In the genomic region with DNA sequence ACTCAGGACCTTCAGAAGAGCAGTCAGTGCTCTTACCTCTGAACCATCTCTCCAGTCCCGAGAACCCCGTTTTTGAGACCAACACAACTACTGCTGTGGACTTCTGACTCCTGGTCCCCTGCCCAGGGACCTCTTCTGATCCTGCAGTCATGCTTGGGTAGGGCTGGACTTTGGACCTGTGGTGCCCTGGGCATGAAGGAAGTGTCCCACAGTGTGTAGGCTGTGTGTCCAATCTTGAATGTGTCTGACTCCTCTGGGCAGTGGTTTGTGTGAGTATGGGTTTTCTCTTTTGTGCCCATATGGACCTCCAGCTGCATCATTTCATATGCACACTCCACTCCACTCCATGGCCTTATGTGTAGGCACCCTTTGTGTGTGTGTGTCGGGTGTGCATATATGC, we compare ENCODE assay signal across 13 mouse cellular contexts. TPM values are rescaled to one million over a fixed set of nuclear protein-coding genes. Genes with fewer than 3 reads are reported as not detected.
DNase-seq lines count a peak whose midpoint lies in the region; ATAC-seq and TF ChIP-seq lines count a peak whose summit lies in the region.
"Had no signal": no experiment of that assay in that cellular context is flagged by ENCODE, and none has a peak within 500 bp of the region (broad histone marks: within the 10 kb centered on the region; RNA-seq: fewer than 3 reads in every experiment).

No protein-coding gene starts in this region.

- no peak overlapping the region for H3K9ac ChIP-seq in kidney, embryonic 14.5 days (ENCODE audit: low read depth, low read length)
- H3K9ac ChIP-seq in intestine, embryonic 14.5 days (ENCODE audit: low read length) = no peak overlapping the region
- no peak overlapping the region for H3K9ac ChIP-seq in limb, embryonic 14.5 days (ENCODE audit: low read depth, low read length, severe bottlenecking)
- H3K9ac ChIP-seq: hindbrain, embryonic 14.5 days; liver, embryonic 13.5 days; stomach, embryonic 15.5 days had no signal

- no peak for ATAC-seq in kidney, embryonic 14.5 days (ENCODE audit: low FRiP score, low TSS enrichment)
- no peak for ATAC-seq in intestine, embryonic 14.5 days (replicated peaks; ENCODE audit: low FRiP score, low TSS enrichment, low read depth)
- ATAC-seq in limb, embryonic 14.5 days (ENCODE audit: low FRiP score, low read depth) = no peak
- ATAC-seq: forebrain, embryonic 14.5 days had no signal

- 86% methylated on average over 3 of the region's 3 CpGs for WGBS in kidney, embryonic 14.5 days
- 82% methylated on average over 3 of the region's 3 CpGs for WGBS in intestine, embryonic 14.5 days
- 86% methylated on average over 3 of the region's 3 CpGs for WGBS in limb, embryonic 14.5 days

- H3K4me3 ChIP-seq in kidney, embryonic 14.5 days (ENCODE audit: low read length) = no peak overlapping the region
- no peak overlapping the region for H3K4me3 ChIP-seq in intestine, embryonic 14.5 days (ENCODE audit: low read depth, low read length)
- H3K4me3 ChIP-seq in limb, embryonic 14.5 days (replicated peaks; ENCODE audit: low read length) = 0 out of 2 replicates have a peak overlapping the region, but pooled peaks have one; percentile 7
- H3K4me3 ChIP-seq: megakaryocyte, embryonic 14.5 days had no signal

- no peak for TF ChIP-seq POLR2A in limb, embryonic 14.5 days (IDR thresholded peaks at IDR 0.05; ENCODE audit: borderline replicate concordance, extremely low read depth, insufficient read depth, insufficient read length)

- no peak overlapping the region for H3K27ac ChIP-seq in kidney, embryonic 14.5 days (ENCODE audit: low read depth, low read length)
- H3K27ac ChIP-seq in intestine, embryonic 14.5 days (ENCODE audit: low read depth) = 0 out of 2 replicates have a peak overlapping the region, but pooled peaks have one; percentile 16
- H3K27ac ChIP-seq in limb, embryonic 14.5 days (replicated peaks; ENCODE audit: low read depth, low read length) = peak overlapping the region; percentile 88
- H3K27ac ChIP-seq: hindbrain, embryonic 14.5 days; liver, embryonic 13.5 days had no signal

- no peaks in the 10 kb centered on the region for H3K36me3 ChIP-seq in kidney, embryonic 14.5 days (ENCODE audit: control insufficient read depth, insufficient read depth, low read length)
- H3K36me3 ChIP-seq in intestine, embryonic 14.5 days (ENCODE audit: control insufficient read depth, insufficient read depth, low read length) = no peaks in the 10 kb centered on the region
- 0 out of 2 replicates have a peak, but pooled peaks cover 3% of the 10 kb centered on the region for H3K36me3 ChIP-seq in limb, embryonic 14.5 days (ENCODE audit: control insufficient read depth, insufficient read depth, low read length)
- H3K36me3 ChIP-seq: liver, embryonic 13.5 days; stomach, embryonic 15.5 days had no signal

- H3K27me3 ChIP-seq in kidney, embryonic 14.5 days (ENCODE audit: control insufficient read depth, insufficient read depth, low read length) = no peaks in the 10 kb centered on the region
- no peaks in the 10 kb centered on the region for H3K27me3 ChIP-seq in intestine, embryonic 14.5 days (replicated peaks; ENCODE audit: control insufficient read depth, insufficient read depth, low read length)
- no peaks in the 10 kb centered on the region for H3K27me3 ChIP-seq in limb, embryonic 14.5 days (ENCODE audit: control insufficient read depth, insufficient read depth, low read length)
- H3K27me3 ChIP-seq: stomach, embryonic 15.5 days had no signal

- no peak overlapping the region for H3K4me2 ChIP-seq in kidney, embryonic 14.5 days (replicated peaks; ENCODE audit: low read depth, low read length)
- H3K4me2 ChIP-seq in intestine, embryonic 14.5 days (ENCODE audit: low read length) = no peak overlapping the region
- H3K4me2 ChIP-seq in limb, embryonic 14.5 days (replicated peaks; ENCODE audit: low read depth, low read length, severe bottlenecking) = no peak overlapping the region

- peak; percentile 92 for DNase-seq in kidney, adult 11 months
- no peak for DNase-seq in intestine, embryonic 14.5 days (ENCODE audit: low spot score)
- peak; percentile 95 for DNase-seq in kidney, adult 9 months
- no peak for DNase-seq in limb, embryonic 14.5 days (ENCODE audit: low spot score)
- DNase-seq in urinary bladder, postnatal 36 days (ENCODE audit: low spot score in 2 of 2) = no peak
- DNase-seq in right cerebral cortex, adult 2 months (ENCODE audit: low spot score in 2 of 2) = no peak
- DNase-seq: liver, embryonic 13.5 days; right cerebral cortex, postnatal 14 days had no signal

- H3K9me3 ChIP-seq in kidney, embryonic 14.5 days (ENCODE audit: control insufficient read depth, low read length) = no peaks in the 10 kb centered on the region
- no peaks in the 10 kb centered on the region for H3K9me3 ChIP-seq in intestine, embryonic 14.5 days (ENCODE audit: control insufficient read depth, low read length)
- H3K9me3 ChIP-seq in limb, embryonic 14.5 days (ENCODE audit: control insufficient read depth, low read length) = no peaks in the 10 kb centered on the region
- H3K9me3 ChIP-seq: liver, embryonic 13.5 days; stomach, embryonic 15.5 days had no signal

- H3K4me1 ChIP-seq in kidney, embryonic 14.5 days (ENCODE audit: control insufficient read depth, insufficient read depth, low read length) = peaks cover 67% of the 10 kb centered on the region
- peaks cover 77% of the 10 kb centered on the region for H3K4me1 ChIP-seq in intestine, embryonic 14.5 days (replicated peaks; ENCODE audit: control insufficient read depth, insufficient read depth, low read length)
- H3K4me1 ChIP-seq in limb, embryonic 14.5 days (ENCODE audit: control insufficient read depth, insufficient read depth, low read length) = peaks cover 83% of the 10 kb centered on the region

RNA-seq across cellular contexts. Expression of a gene that starts 7.5 kb away (rescaled TPM):
- 27.7 and 36.7 TPM in 2 replicates for polyA plus RNA-seq in kidney, embryonic 14.5 days (2014; fragmentation: Nextera tagmentation; extraction: Ambion mirVana)
- polyA plus RNA-seq in intestine, embryonic 14.5 days (2014; fragmentation: Nextera tagmentation; extraction: Ambion mirVana) = 42.4 and 43.6 TPM in 2 replicates
- 39.8 and 57.0 TPM in 2 replicates for polyA plus RNA-seq in limb, embryonic 14.5 days (2012; rRNA removed)
- 52.4 and 58.3 TPM in 2 replicates for polyA plus RNA-seq in limb, embryonic 14.5 days (2014; fragmentation: Nextera tagmentation; extraction: Ambion mirVana)

RNA-seq across cellular contexts. Expression of a gene that starts 27.5 kb away (rescaled TPM):
- 32.5 and 44.1 TPM in 2 replicates for polyA plus RNA-seq in kidney, embryonic 14.5 days (2014; fragmentation: Nextera tagmentation; extraction: Ambion mirVana)
- 32.5 and 32.9 TPM in 2 replicates for polyA plus RNA-seq in intestine, embryonic 14.5 days (2014; fragmentation: Nextera tagmentation; extraction: Ambion mirVana)
- 13.1 and 15.6 TPM in 2 replicates for polyA plus RNA-seq in limb, embryonic 14.5 days (2012; rRNA removed)
- polyA plus RNA-seq in limb, embryonic 14.5 days (2014; fragmentation: Nextera tagmentation; extraction: Ambion mirVana) = 25.2 and 25.8 TPM in 2 replicates

RNA-seq across cellular contexts. Expression of a gene that starts 47.7 kb away (rescaled TPM):
- 0.64 TPM in 1 of 2 replicates, not detected in the other for polyA plus RNA-seq in kidney, embryonic 14.5 days (2014; fragmentation: Nextera tagmentation; extraction: Ambion mirVana)
- polyA plus RNA-seq in intestine, embryonic 14.5 days (2014; fragmentation: Nextera tagmentation; extraction: Ambion mirVana) = 0.22 TPM in 1 of 2 replicates, not detected in the other
- 1.3 and 2.2 TPM in 2 replicates for polyA plus RNA-seq in limb, embryonic 14.5 days (2012; rRNA removed)
- polyA plus RNA-seq in limb, embryonic 14.5 days (2014; fragmentation: Nextera tagmentation; extraction: Ambion mirVana) = 0.41 and 0.45 TPM in 2 replicates
- polyA plus RNA-seq: liver, embryonic 13.5 days had no signal

Comparison
In these comparisons a context has a peak if more than half of its experiments do, and no peak if none do; other contexts are left out.
1. DNase-seq: peak in kidney, adult 11 months (single experiment) and kidney, adult 9 months (single experiment); none in intestine, embryonic 14.5 days (single experiment), limb, embryonic 14.5 days (single experiment), urinary bladder, postnatal 36 days (0 of 2) and right cerebral cortex, adult 2 months (0 of 2).